Mouse (Mus musculus) lung, adult 2 months (tissue): Measurements from ENCODE around the gene Oprm1.

Source experiments
- CTCF ChIP-seq: fragments of 200-500 bp; IDR thresholded peaks from 2 replicates; pipeline ENCODE4 v1.5.1; 2011; ENCODE audit warnings: mild to moderate bottlenecking, low read length, control low read depth; ENCODE audit not compliant: insufficient read depth
- POLR2A ChIP-seq: fragments of 200-500 bp; IDR thresholded peaks from 2 replicates; pipeline ENCODE4 v1.6.1; 2011; ENCODE audit warnings: low read depth, mild to moderate bottlenecking, control low read depth, low read length, borderline replicate concordance; ENCODE audit errors: extremely low read depth

DNA sequence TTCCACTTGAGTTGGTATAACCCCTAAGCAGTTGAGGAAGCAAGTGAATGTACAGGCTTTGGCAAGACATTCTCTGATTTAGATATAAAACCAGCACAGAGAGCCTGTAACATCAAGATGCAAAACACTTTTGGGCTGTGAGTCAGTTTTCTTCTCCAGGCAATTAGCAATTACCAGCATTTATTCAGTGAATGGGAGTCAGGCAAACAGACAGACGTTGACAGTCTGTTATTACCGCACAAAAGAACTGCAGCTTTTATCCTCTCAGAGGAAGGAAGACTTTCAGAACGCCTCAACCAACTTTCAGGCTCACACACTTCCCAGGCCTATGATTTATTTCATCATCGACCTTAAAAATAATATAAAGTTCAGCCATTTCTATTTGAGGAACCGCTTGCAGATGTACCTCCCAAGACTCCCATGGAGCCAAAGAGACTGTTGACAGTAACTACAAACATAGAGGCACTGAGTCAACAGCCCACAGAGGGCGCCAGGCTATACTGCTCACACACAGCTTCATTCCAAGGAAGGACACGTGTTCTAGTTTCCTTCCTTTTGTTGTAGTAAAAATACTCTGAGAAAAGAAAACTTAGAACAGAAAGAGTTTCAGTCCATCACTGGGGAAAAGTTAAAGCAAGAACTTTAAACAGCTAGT is 113.2 kb downstream of the Oprm1 start:
- TF ChIP-seq CTCF: no peak
- no peak for TF ChIP-seq POLR2A
